Mouse (Mus musculus) ES-E14 (cell line): ENCODE measurements around the gene Grk2. TPM values are rescaled to one million over a fixed set of nuclear protein-coding genes. Genes with fewer than 3 reads are reported as not detected.

ENCODE experiments used
- DNase-seq: peaks from one replicate; pipeline ENCODE4 v3.0.0-alpha.2; 2013; ENCODE audit warnings: low read depth, low spot score
- H3K27ac ChIP-seq: 2 replicates; pipeline ENCODE4 v1.5.1; 2012; ENCODE audit warnings: low read depth, mild to moderate bottlenecking, low read length, moderate library complexity, mixed read lengths; ENCODE audit not compliant: poor library complexity, insufficient read depth, severe bottlenecking
- H3K36me3 ChIP-seq: 2 replicates; pipeline ENCODE4 v1.6.1; 2012; ENCODE audit warnings: mild to moderate bottlenecking, low read length, moderate library complexity, mixed read lengths; ENCODE audit not compliant: control insufficient read depth, poor library complexity, insufficient read depth, severe bottlenecking
- H3K4me1 ChIP-seq, 2 experiments: fragments of 150-350 bp in 1 of 2; sonication (generic) in 1 of 2; 2 replicates each; pipeline ENCODE4 v1.6.1; 2012; ENCODE audit warnings: low read length in 2 of 2, mild to moderate bottlenecking in 1 of 2, mixed read lengths in 1 of 2; ENCODE audit not compliant: control insufficient read depth in 2 of 2, insufficient read depth in 2 of 2, poor library complexity in 1 of 2
- H3K4me3 ChIP-seq, 2 experiments: fragments of 150-350 bp in 1 of 2; sonication (generic) in 1 of 2; 2 replicates each; pipeline ENCODE4 v1.5.1; 2012; ENCODE audit warnings: low read length in 2 of 2, low read depth in 1 of 2, mild to moderate bottlenecking in 1 of 2, mixed read lengths in 1 of 2; ENCODE audit not compliant: insufficient read depth in 1 of 2, poor library complexity in 1 of 2, severe bottlenecking in 1 of 2
- H3K9ac ChIP-seq: 2 replicates; pipeline ENCODE4 v1.6.1; 2012; ENCODE audit warnings: low read depth, mild to moderate bottlenecking, low read length, mixed read lengths; ENCODE audit not compliant: poor library complexity, insufficient read depth, severe bottlenecking
- H3K9me3 ChIP-seq: fragments of 150-350 bp; sonication (generic); 2 replicates; pipeline ENCODE4 v1.6.1; 2012; ENCODE audit warnings: low read depth, mild to moderate bottlenecking, low read length; ENCODE audit not compliant: control insufficient read depth, insufficient read depth
- CHD2 ChIP-seq: IDR thresholded peaks from 2 replicates; pipeline ENCODE4 v1.6.1; 2014; ENCODE audit warnings: mild to moderate bottlenecking, low read depth, low read length, inconsistent platforms
- HCFC1 ChIP-seq: IDR thresholded peaks from 2 replicates; pipeline ENCODE4 v1.6.1; 2012; ENCODE audit warnings: low read length, inconsistent platforms, borderline replicate concordance; ENCODE audit not compliant: insufficient read depth
- MAFK ChIP-seq: IDR thresholded peaks from 2 replicates; pipeline ENCODE4 v1.6.1; 2014; ENCODE audit warnings: mild to moderate bottlenecking, low read depth, low read length, inconsistent platforms; ENCODE audit not compliant: insufficient read depth
- ZC3H11A ChIP-seq: IDR thresholded peaks from 2 replicates; pipeline ENCODE4 v1.6.1; 2012; ENCODE audit warnings: low read depth, mild to moderate bottlenecking, inconsistent platforms, low read length, borderline replicate concordance
- ZNF384 ChIP-seq: IDR thresholded peaks from 2 replicates; pipeline ENCODE4 v1.6.1; 2012; ENCODE audit warnings: low read depth, low read length, inconsistent platforms
- in situ Hi-C, 2 experiments: fragments of 600-800 bp; cut with MboI; formaldehyde crosslinking; loops; one replicate each; pipeline ENCODE4 v1.15.1; 2025; ENCODE audit warnings: low sequenced_read_pairs in 2 of 2, inconsistent platforms in 1 of 2; ENCODE audit not compliant: unreplicated experiment in 2 of 2
- total RNA-seq: library from RNA; depleted of rRNA; stranded (reverse); fragments of 300-350 nt; gene quantifications from 2 replicates; pipeline ENCODE4 v1.2.3, GENCODE M21; 2012; rRNA removed

Grk2 gene
- total RNA-seq, 1 experiment, result 56.1 TPM

- H3K4me1 ChIP-seq, result no peaks in the 10 kb centered on the region
- no peak overlapping the region for H3K27ac ChIP-seq
- in situ Hi-C loops, result no loop called here
- no peak overlapping the region for H3K4me3 ChIP-seq
- no peak for DNase-seq
- no peak overlapping the region for H3K9ac ChIP-seq
- no peaks in the 10 kb centered on the region for H3K36me3 ChIP-seq
- H3K9me3 ChIP-seq, result no peaks in the 10 kb centered on the region
- TF ChIP-seq CHD2 (no peak), ZC3H11A (no peak), HCFC1 (no peak), ZNF384 (no peak), MAFK (no peak)
These were observed 61.2 kb downstream of the Grk2 start for GRCm38 (mm10) chr19:4244775-4245174.

DNA sequence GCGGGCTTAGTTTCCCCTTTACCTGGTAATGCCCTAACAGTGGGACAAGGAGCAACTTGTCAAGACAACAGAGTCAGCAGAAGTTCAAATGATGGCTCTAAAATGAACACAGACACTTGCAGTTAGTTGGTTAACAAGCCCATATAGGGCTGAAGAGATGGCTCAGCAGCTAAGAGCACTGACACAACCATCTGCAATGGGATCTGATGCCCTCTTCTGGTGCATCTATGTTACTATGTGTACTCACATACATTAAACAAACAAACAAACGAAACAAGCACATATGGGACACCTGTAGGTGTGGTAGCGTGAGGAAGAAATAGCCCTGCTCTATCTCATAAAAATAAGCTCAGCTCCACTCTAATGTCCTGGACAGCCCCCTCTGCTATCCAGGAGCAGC lies 63.6 kb downstream of the Grk2 start:
- in situ Hi-C loops, result no loop called here
- no peak for TF ChIP-seq ZC3H11A
- no peak for TF ChIP-seq MAFK
- no peak for TF ChIP-seq ZNF384
- TF ChIP-seq CHD2, result no peak
- TF ChIP-seq HCFC1, result no peak
- Histone ChIP-seq H3K27ac (no peak overlapping the region), H3K36me3 (no peaks in the 10 kb centered on the region), H3K9me3 (no peaks in the 10 kb centered on the region), H3K4me1 (no peaks in the 10 kb centered on the region), H3K9ac (no peak overlapping the region), H3K4me3 (no peak overlapping the region)
- no peak for DNase-seq

DNA sequence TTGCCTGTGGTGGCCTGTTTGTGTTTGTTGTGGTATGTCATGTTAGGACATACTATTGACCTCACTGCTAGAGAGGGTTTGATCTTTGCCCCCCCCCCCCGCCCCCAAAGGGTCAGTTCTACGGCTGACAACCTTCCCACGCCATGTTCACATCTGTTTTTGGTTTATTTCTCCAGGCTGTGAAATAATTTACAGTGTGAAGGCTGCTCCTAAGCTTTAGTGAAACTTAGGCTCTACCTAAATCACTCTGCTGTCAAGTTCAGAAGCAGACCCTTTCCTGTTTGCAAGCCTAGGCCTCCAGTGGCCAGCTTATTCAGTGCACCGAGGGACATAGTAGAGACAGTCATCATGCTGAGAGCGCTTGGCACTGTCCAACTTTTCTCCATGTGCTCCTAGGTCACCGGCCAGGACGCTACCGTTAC lies 65.8 kb downstream of the Grk2 start:
- H3K4me3 ChIP-seq, result no peak overlapping the region
- in situ Hi-C loops, result no loop called here
- TF ChIP-seq ZNF384, result no peak
- TF ChIP-seq MAFK, result no peak
- TF ChIP-seq HCFC1, result no peak
- no peak for TF ChIP-seq ZC3H11A
- TF ChIP-seq CHD2, result no peak
- no peaks in the 10 kb centered on the region for H3K9me3 ChIP-seq
- no peaks in the 10 kb centered on the region for H3K36me3 ChIP-seq
- no peak overlapping the region for H3K27ac ChIP-seq
- H3K9ac ChIP-seq, result no peak overlapping the region
- no peak for DNase-seq
- no peaks in the 10 kb centered on the region for H3K4me1 ChIP-seq

Other genes with a start within 250 kb of the Grk2 start
- gene Gstp3, start 246.7 kb downstream of the Grk2 start, total RNA-seq, result 3.4 and 3.9 TPM in 2 replicates
- not detected in 2 replicates for gene Cabp2, start 224.6 kb downstream of the Grk2 start, total RNA-seq
- gene Cdk2ap2, start 209.0 kb downstream of the Grk2 start, total RNA-seq, result 39.6 and 42.7 TPM in 2 replicates
- 10.5 and 17.2 TPM in 2 replicates for gene Pitpnm1, start 206.2 kb downstream of the Grk2 start, total RNA-seq
- gene Aip, start 180.4 kb downstream of the Grk2 start, total RNA-seq, result 26.9 and 27.9 TPM in 2 replicates
- 0.13 and 0.26 TPM in 2 replicates for gene Gpr152, start 166.4 kb downstream of the Grk2 start, total RNA-seq
- gene Cabp4, start 162.2 kb downstream of the Grk2 start, total RNA-seq, result 1.3 and 1.8 TPM in 2 replicates
- 73.8 and 85.3 TPM in 2 replicates for gene Coro1b, start 157.6 kb downstream of the Grk2 start, total RNA-seq
- gene Ptprcap, start 152.6 kb downstream of the Grk2 start, total RNA-seq, result 9.5 and 15.1 TPM in 2 replicates
- 19.7 and 26.6 TPM in 2 replicates for gene Rps6kb2, start 142.9 kb downstream of the Grk2 start, total RNA-seq
- 2.3 and 3.3 TPM in 2 replicates for gene Carns1, start 130.7 kb downstream of the Grk2 start, total RNA-seq
- 2.9 and 3.5 TPM in 2 replicates for gene Tbc1d10c, start 114.9 kb downstream of the Grk2 start, total RNA-seq
- gene Ppp1ca, start 114.2 kb downstream of the Grk2 start, total RNA-seq, result 407 and 426 TPM in 2 replicates
- gene Rad9a, start 104.6 kb downstream of the Grk2 start, total RNA-seq, result 33.1 and 42.1 TPM in 2 replicates
- gene Clcf1, start 92.0 kb downstream of the Grk2 start, total RNA-seq, result 2.2 and 2.7 TPM in 2 replicates
- not detected in 2 replicates for gene AC109138.7, start 91.9 kb downstream of the Grk2 start, total RNA-seq
- 6.2 and 8.7 TPM in 2 replicates for gene Pold4, start 74.3 kb downstream of the Grk2 start, total RNA-seq
- gene Ssh3, start 37.0 kb downstream of the Grk2 start, total RNA-seq, result 7.3 and 15.1 TPM in 2 replicates
- gene Ankrd13d, start 23.1 kb downstream of the Grk2 start, total RNA-seq, result 5.5 and 8.8 TPM in 2 replicates
- 45.6 and 51.5 TPM in 2 replicates for gene Kdm2a, start 92.1 kb upstream of the Grk2 start, total RNA-seq
- 10.9 and 15.5 TPM in 2 replicates for gene Rhod, start 133.2 kb upstream of the Grk2 start, total RNA-seq
- gene Syt12, start 171.2 kb upstream of the Grk2 start, total RNA-seq, result 0.58 and 1.1 TPM in 2 replicates
- not detected in 2 replicates for gene 2010003K11Rik, start 192.4 kb upstream of the Grk2 start, total RNA-seq
- gene Pcx, start 204.2 kb upstream of the Grk2 start, total RNA-seq, result 35.6 and 44.6 TPM in 2 replicates